Mouse (Mus musculus) right cerebral cortex, adult 18-20 months (tissue): ENCODE measurements around the gene Slc6a21.

ENCODE experiments used
- DNase-seq: peaks from one replicate; pipeline ENCODE4 v3.0.0; 2022; ENCODE audit warnings: mixed read lengths

Gene Slc6a21

GRCm38 (mm10) chr7:45322245-45322644 is 44.9 kb downstream of the Slc6a21 start:
- DNase-seq = no peak

DNA sequence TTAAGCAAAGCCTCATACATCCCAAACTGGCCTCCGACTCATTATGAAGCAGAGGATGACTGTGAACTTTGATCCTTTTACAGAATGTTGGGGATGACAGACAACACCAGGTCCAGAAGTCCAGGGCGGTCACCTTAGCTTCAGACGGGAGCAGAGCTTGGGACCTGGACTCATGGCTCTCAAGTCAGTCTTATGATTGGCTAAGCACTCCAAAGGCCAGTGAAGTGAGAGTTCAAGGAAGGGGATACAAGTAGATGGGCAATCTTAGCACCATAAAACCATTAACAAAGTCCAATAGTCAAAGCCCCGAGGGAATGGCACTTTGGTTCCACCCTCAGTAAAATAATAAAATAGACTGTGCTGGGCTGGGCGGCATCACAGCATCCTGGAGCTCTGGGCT is 45.8 kb downstream of the Slc6a21 start:
- DNase-seq = no peak

DNA sequence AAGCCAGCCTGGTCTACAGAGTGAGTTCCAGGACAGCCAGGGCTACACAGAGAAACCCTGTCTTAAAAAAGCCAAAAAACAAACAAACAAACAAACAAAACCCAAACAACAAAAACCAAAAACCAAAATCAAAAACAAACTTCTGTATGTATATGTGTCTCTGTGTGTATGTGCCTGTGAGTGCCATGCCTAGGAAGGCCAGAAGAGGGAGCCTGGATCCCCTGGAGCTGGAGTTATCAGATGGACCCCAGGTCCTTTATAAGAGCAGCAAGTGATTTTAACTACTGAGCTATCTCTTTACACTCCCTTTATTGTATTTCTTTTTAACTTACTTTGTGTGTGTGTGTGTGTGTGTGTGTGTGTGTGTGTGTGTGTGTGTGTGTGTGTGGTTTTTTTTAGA is 48.5 kb downstream of the Slc6a21 start:
- no peak for DNase-seq

- DNase-seq = no peak
Measured at GRCm38 (mm10) chr7:45328841-45329475, 51.6 kb downstream of the Slc6a21 start.

- DNase-seq = no peak
Measured at GRCm38 (mm10) chr7:45331502-45331901, 54.2 kb downstream of the Slc6a21 start.

DNA sequence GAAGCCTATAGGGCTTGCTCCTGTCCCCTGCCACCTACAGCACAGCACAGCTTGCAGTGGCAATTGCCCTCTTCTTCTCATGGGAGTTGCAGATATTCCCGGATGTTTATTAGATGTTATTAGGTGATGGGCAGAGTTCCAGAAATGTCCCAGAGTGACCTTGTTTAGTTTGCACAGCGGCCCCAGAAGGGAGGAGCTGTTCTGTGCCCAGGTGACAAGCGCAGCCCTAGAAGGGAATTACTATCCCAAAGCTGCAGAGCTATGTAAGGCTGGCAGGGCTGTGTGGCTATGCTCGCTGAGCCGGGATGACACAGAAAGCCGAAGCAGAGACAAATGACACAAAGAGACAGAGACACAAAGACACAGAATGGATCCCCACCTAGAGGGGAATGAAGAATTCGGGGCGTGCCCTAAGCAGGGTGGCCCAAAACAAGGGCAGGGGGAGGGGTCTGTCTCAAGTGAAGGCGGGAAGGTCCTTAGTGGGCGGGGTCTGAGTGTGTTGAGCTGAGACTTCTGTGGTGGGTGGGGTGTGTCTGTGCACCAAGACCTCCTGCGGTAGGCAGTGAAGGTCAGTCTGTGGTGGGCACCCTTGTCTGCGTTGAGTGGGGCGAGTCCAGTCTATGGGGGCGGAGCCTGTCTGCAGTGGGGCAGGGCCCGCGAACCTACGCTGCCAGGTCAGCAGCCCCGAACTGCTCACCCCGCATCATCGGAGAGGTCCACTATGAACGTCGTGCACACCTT is 55.5 kb downstream of the Slc6a21 start:
- no peak for DNase-seq

- DNase-seq = peak; percentile 73
Measured at GRCm38 (mm10) chr7:45333431-45333982, 56.2 kb downstream of the Slc6a21 start, which contains the start of gene Trpm4. Gene Trpm4, minus strand, starts transcription at chr7:45333780.

DNA sequence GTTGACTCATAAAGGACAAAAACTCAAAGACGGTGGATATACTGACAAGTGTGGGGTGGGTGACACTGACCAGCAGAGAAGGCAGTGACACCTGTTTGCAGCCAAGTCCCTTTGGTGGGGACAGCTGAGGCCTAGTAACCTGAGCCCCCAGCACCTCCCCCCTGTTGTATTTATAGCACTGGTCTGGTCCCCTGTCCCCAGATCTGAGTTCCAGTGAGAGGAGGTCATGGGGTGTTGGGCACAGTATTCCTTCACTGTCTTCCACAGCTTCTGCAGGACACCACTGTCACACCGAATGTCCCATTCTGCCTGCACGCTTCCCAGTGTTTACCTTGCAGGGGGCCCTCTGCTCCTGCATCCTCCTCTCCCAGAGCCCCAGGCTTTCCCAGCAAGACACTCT is 57.3 kb downstream of the Slc6a21 start:
- no peak for DNase-seq

DNA sequence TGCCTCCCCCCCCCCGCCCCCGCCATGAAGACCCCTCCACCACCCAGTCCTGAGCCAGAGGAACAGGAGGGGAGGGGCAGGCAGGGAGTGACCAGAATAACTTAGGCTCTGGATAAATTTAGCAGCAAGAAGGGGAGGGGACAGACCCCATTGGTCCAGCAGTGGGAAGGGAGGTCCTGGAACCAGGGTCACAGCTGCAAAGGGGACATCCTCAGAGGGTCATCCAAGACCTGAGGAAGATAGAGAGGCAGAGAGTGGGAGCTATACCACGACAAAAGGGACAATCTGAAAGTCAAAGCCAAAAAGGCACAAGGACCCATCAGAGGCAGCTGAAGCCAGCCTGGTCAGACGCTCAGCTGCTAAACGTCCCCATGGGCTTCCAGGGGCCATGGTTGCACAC is 57.7 kb downstream of the Slc6a21 start, which contains the start of gene Hrc:
Gene Hrc, plus strand, starts transcription at position 235 of the 400 bp plus-strand sequence.
- DNase-seq = no peak

DNA sequence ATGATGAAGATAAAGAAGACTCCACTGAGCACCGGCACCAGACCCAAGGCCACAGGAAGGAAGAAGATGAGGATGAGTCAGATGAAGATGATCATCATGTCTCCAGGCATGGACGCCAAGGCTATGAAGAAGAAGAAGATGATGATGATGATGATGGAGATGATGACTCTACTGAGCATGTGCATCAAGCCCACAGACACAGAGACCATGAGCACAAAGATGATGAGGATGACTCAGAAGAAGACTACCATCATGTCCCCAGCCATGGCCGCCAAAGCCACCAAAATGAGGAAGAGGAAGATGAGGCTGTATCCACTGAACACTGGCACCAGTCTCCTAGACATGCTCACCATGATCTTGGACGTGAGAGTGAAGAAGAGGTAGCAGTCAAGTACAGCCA is 59.0 kb downstream of the Slc6a21 start:
- DNase-seq = no peak

DNA sequence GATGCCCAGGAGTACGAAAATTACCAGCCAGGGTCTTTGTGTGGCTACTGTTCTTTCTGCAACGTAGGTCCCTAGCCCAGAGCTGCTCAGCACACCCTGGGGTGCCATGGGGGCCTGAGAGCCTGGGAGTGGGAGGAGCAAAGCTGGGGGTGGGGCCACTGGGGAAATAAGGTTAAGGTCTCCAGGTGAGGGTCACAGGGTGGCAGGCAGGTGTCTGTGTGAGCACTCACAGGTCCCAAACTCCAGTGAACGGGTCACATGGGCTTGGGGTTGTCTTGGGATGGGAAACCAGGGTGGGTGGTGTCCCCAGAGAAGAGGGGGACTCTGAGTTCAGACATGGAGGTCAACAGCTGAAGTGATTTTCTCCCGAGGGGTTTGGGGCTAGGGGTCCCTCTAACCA is 60.2 kb downstream of the Slc6a21 start:
- no peak for DNase-seq

GRCm38 (mm10) chr7:45338161-45338911 is 61.0 kb downstream of the Slc6a21 start:
- no peak for DNase-seq
